Mouse (Mus musculus) adrenal gland (tissue): ENCODE results near the gene Igfbp1.

Experiments used
- intact Hi-C: fragments of 180-260 bp; cut with DNase I; formaldehyde crosslinking; loops from one replicate; pipeline ENCODE4 v1.15.1; 2025
- long read RNA-seq, 2 experiments: library from polyadenylated mRNA; unstranded; transcript quantifications; one replicate each; pipeline ENCODE4 v2.0.0; 2020; ENCODE audit warnings: borderline replicate concordance in 1 of 2; ENCODE audit not compliant: insufficient replicate concordance in 1 of 2

The Igfbp1 gene
- long read RNA-seq, experiment 1, result 0 reads
- long read RNA-seq, experiment 2, result 0 reads

- intact Hi-C loops, result loop anchor here (5.0 kb wide), 1 partner anchor 1210 kb away; no protein-coding TSS in a partner anchor
These were observed at the start of gene Igfbp1 for GRCm38 (mm10) chr11:7197491-7197941. Igfbp1 (plus strand) TSS chr11:7197782.

- intact Hi-C loops, result loop anchor here (10.0 kb wide), 1 partner anchor 263 kb away; no protein-coding TSS in a partner anchor
These were observed 49.6 kb upstream of the Igfbp1 start for GRCm38 (mm10) chr11:7147945-7148344.

- intact Hi-C loops, result loop anchor here (10.0 kb wide), 1 partner anchor 265 kb away; no protein-coding TSS in a partner anchor
These were observed 48.1 kb upstream of the Igfbp1 start for GRCm38 (mm10) chr11:7149471-7149870.

- intact Hi-C loops, result no loop called here
These were observed 47.1 kb upstream of the Igfbp1 start for GRCm38 (mm10) chr11:7150511-7150910.

GRCm38 (mm10) chr11:7152371-7152770 lies 45.2 kb upstream of the Igfbp1 start:
- intact Hi-C loops, result no loop called here

GRCm38 (mm10) chr11:7153081-7153480 lies 44.5 kb upstream of the Igfbp1 start:
- intact Hi-C loops, result no loop called here

- intact Hi-C loops, result no loop called here
These were observed 41.2 kb upstream of the Igfbp1 start for GRCm38 (mm10) chr11:7156427-7156826.

- intact Hi-C loops, result no loop called here
These were observed 39.4 kb upstream of the Igfbp1 start for GRCm38 (mm10) chr11:7158196-7158595.

GRCm38 (mm10) chr11:7160146-7160545 lies 37.4 kb upstream of the Igfbp1 start:
- intact Hi-C loops, result loop anchor here (10.0 kb wide), 1 partner anchor 505 kb away; the partner anchor contains the start of gene Ramp3

GRCm38 (mm10) chr11:7160637-7161101 lies 36.9 kb upstream of the Igfbp1 start:
- intact Hi-C loops, result loop anchor here (10.0 kb wide), 1 partner anchor 506 kb away; the partner anchor contains the start of gene Ramp3

- intact Hi-C loops, result loop anchor here (10.0 kb wide), 1 partner anchor 507 kb away; the partner anchor contains the start of gene Ramp3
These were observed 35.9 kb upstream of the Igfbp1 start for GRCm38 (mm10) chr11:7161502-7162174.

- intact Hi-C loops, result loop anchor here (10.0 kb wide), 1 partner anchor 510 kb away; the partner anchor contains the start of gene Ramp3
These were observed 33.2 kb upstream of the Igfbp1 start for GRCm38 (mm10) chr11:7164416-7164815.

GRCm38 (mm10) chr11:7169645-7170044 lies 27.9 kb upstream of the Igfbp1 start:
- intact Hi-C loops, result loop anchor here (10.0 kb wide), 1 partner anchor 515 kb away; the partner anchor contains the start of gene Ramp3

- intact Hi-C loops, result no loop called here
These were observed 23.9 kb upstream of the Igfbp1 start for GRCm38 (mm10) chr11:7173664-7174063.

GRCm38 (mm10) chr11:7178724-7179123 lies 18.9 kb upstream of the Igfbp1 start:
- intact Hi-C loops, result no loop called here

- intact Hi-C loops, result no loop called here
These were observed 18.3 kb upstream of the Igfbp1 start for GRCm38 (mm10) chr11:7179276-7179675.

- intact Hi-C loops, result no loop called here
These were observed 15.1 kb upstream of the Igfbp1 start for GRCm38 (mm10) chr11:7182409-7183042.

GRCm38 (mm10) chr11:7184420-7184819 lies 13.2 kb upstream of the Igfbp1 start:
- intact Hi-C loops, result no loop called here

- intact Hi-C loops, result no loop called here
These were observed 10.1 kb upstream of the Igfbp1 start for GRCm38 (mm10) chr11:7187472-7187871.

- intact Hi-C loops, result no loop called here
These were observed 9.1 kb upstream of the Igfbp1 start, which contains the start of gene Gm11985 for GRCm38 (mm10) chr11:7188469-7188868. Gm11985 (minus strand) TSS chr11:7188569.

- intact Hi-C loops, result no loop called here
These were observed 4.9 kb upstream of the Igfbp1 start for GRCm38 (mm10) chr11:7192710-7193109.

- intact Hi-C loops, result no loop called here
These were observed 4.4 kb upstream of the Igfbp1 start for GRCm38 (mm10) chr11:7193134-7193533.
